Mouse (Mus musculus) heart, postnatal 0 days (tissue): ENCODE measurements around the gene Mysm1.

Experiments
- CTCF ChIP-seq: IDR thresholded peaks from 2 replicates; pipeline ENCODE4 v1.5.1; 2016; ENCODE audit warnings: antibody characterized with exemption, control low read depth, low read depth
- EP300 ChIP-seq: IDR thresholded peaks from 2 replicates; pipeline ENCODE4 v1.6.1; 2016; ENCODE audit warnings: antibody characterized with exemption, low read depth

GRCm38 (mm10) chr4:95023350-95023953 lies 44.6 kb upstream of the Mysm1 start:
- no peak for TF ChIP-seq CTCF
- no peak for TF ChIP-seq EP300
